Mouse (Mus musculus) CD4-positive helper T cell, adult 2 months (primary cell): ENCODE data around the gene Rassf8.

Source experiments
- DNase-seq: peaks from one replicate; pipeline ENCODE4 v3.0.0-alpha.2; 2012; ENCODE audit warnings: low read depth, missing footprints, low spot score

Gene Rassf8

DNA sequence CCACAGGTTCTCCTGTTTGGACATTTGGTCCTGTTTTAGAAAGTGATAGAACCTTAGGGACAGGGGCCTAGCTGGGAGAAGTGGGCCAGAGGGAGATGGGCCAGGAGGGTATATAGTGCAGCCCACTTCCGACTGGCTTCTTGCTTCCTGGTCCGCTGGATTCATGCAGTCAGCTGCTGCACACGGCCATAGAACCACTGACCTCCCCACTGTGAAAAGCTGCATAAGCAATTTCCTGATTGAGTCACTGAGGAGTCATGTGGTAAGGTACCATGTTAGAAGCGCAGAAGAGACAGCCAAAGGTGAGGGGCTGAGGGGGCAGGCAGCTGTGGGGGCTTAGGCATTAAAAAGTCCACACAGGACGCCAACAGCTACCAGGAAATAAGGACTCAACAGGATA is 75.7 kb downstream of the Rassf8 start:
- no peak for DNase-seq

GRCm38 (mm10) chr6:145823103-145823502 is 76.6 kb downstream of the Rassf8 start:
- DNase-seq, result no peak

GRCm38 (mm10) chr6:145823588-145824234 is 77.2 kb downstream of the Rassf8 start:
- no peak for DNase-seq

DNA sequence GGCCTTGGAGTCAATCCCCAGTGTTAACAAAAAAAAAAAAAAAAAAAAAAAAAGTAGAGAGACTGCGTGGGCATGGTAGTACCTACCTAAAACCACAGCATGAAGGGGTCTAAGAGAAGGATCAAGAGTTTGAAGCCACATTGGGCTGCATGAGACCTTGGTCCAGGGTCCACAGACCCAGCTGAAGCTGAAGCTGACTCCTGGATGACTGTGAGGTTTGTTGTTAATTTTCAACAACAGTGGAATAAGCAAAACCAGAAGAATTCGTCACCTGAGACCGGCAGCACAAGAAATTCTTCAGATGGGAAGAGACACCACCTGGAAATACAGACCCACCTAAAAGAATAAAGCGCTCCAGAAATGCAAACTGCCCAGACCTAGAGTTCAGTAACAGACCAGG is 79.8 kb downstream of the Rassf8 start:
- DNase-seq, result no peak

GRCm38 (mm10) chr6:145829062-145829835 is 82.7 kb downstream of the Rassf8 start:
- no peak for DNase-seq

DNA sequence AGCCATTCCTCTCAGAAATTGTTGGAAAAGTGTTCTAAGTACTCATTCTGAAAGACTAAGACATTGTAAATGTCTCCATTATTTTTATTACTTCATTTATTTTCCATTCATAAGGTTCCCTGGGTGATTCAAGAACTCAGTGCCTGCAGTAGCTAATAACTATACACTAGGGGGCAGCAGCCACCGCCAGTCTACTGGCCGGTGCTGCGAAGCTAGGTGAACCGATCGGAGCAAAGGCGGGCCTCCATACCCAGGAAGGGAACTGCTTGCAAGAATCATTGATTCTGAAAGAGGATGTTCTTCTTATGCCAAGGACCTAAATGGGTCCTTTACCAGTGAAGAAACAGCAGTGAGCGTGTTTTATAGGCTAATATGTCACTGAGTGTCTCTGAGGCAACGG is 83.6 kb downstream of the Rassf8 start:
- peak; percentile 73 for DNase-seq

- DNase-seq, result no peak
Observed at GRCm38 (mm10) chr6:145830617-145831016, 84.1 kb downstream of the Rassf8 start.

DNA sequence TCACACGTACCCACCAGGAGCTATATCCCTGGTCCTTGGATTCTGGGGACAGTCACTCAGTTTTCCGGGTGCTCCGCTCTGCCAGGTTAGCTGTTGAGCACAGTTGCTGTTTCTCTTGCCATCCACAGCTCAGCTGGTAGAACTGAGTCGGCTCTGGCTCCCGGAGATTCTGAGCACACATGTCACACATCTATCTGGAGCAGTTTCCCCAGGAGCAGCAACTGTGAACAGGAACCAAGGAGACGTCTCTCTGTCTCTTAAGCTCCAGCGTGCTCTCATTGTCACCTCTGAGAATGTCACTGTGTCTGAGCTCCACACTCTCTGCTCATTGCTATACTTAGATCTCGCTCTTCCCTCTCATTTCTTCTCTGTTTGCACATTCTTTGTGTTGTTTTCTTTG is 86.4 kb downstream of the Rassf8 start:
- DNase-seq, result no peak

GRCm38 (mm10) chr6:145835359-145835758 is 88.8 kb downstream of the Rassf8 start:
- peak; percentile 21 for DNase-seq

- no peak for DNase-seq
Observed at GRCm38 (mm10) chr6:145845611-145846010, 99.1 kb downstream of the Rassf8 start.

- DNase-seq, result no peak
Observed at GRCm38 (mm10) chr6:145846076-145846475, 99.5 kb downstream of the Rassf8 start.

DNA sequence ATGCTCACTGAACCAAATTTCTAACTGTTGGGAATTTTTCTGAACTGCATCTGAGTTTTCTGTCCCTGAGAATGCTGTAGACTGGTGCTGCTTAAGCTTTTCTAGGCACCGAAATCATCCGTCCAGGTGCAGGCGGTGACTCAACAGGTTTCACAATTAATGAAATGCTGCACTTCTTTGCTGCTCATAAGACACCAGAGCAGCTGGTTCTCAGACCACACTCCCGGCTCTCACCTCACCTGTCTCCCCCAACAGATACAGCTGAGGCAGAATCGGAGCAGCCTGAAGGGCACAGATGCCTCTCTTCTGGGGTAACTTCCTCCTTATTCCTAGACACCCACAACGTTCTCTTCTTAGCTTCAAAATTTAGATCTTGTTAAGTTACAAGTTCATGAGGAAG is 100.4 kb downstream of the Rassf8 start:
- no peak for DNase-seq

- no peak for DNase-seq
Observed at GRCm38 (mm10) chr6:145847661-145848060, 101.1 kb downstream of the Rassf8 start.

- no peak for DNase-seq
Observed at GRCm38 (mm10) chr6:145850789-145851188, 104.2 kb downstream of the Rassf8 start.

- DNase-seq, result no peak
Observed at GRCm38 (mm10) chr6:145851956-145852355, 105.4 kb downstream of the Rassf8 start.

DNA sequence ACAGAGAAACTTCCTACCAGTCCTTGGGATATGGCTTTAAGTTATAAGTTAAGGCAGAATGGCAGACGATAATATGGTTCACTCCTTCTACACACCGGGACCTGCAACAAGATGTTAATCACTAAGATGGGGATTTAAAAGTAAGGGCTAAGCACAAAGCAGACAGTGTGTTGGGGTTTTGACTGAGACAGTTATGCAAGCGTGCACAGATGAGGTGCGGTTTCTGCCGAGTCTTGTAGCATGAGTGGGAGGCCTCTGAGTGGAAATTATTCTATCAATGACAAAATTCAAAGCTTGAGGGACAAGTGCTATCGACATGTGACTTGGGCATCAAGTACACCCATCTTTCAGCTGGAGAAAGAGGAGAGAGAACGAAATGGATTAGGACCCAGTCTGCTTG is 106.2 kb downstream of the Rassf8 start:
- DNase-seq, result no peak

DNA sequence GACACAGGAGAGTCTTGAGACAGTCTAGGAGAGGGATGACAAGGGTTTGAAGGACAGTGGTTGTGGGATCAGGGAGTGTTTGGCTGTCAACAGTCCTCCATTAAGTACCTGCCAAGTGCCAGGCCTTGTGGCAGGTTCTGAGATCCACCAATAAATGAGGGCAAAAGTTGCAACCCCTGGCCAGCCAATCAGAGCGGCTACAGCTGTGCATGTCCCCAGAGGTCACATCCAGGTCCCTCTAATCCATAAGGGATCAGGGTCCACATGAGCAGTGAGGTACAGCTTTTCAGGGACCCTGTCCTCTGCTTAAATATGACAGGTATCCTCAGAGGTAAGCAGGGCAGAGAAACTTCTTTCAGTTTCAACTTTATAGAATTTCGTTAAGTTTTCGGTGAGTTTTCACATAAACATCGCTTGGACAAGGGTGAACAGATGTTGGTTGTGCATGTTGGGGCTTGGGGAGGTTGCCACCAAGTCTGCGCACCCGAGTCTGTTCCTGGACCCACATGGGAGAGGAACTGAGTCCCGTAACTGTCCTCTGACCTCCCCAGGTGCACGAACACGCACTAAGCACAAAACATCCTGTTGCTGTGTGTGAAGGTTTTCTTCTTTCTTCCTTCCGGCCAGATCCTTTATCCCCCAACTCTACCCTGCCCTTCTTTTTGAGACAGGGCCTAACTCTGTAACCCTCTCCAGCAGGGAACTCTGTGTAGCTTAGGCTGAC is 107.0 kb downstream of the Rassf8 start:
- DNase-seq, result no peak

GRCm38 (mm10) chr6:145854756-145855155 is 108.2 kb downstream of the Rassf8 start:
- no peak for DNase-seq

DNA sequence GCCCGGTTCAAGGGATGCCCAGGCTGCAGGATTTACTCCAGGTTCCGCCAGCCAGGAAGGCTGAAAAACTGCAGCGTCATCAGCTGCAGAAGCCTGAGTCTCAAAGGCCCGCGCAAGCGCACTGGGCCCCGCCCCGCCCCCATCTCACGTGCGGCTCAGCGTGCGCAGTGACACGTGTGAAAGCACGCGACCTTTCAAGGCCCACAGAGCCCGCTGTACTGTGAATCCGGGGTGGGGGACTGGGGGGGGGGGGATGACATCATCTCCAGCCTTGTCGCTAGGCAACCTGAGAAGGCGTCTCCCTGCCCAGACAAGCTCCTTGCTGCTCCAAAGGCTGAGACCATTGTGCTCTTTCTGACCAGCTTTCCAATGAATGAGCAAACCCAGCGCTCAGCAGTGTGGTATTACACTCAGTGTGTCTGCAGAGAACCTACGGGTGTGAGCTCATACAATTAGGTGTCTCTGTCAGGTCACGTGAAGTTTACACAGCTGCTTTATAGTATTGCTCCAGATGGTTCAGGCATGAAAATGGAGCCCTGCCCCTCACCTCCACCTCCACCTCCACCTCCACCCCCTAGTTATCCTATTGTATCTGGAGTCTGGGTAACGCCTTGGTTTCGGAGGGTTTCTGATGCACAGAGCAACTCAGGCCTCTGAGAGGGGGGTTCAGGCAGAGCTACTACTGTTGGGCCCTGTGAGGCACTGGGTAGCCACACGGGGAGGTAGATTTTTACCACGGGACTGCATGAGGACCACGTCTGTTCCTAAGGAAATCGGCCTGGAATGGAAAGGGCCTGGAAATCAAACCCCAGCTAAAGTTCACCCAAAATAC is 109.4 kb downstream of the Rassf8 start:
- DNase-seq, result peak; percentile 88

- DNase-seq, result no peak
Observed at GRCm38 (mm10) chr6:145857428-145857827, 110.9 kb downstream of the Rassf8 start.

- DNase-seq, result no peak
Observed at GRCm38 (mm10) chr6:145858414-145858813, 111.9 kb downstream of the Rassf8 start.

DNA sequence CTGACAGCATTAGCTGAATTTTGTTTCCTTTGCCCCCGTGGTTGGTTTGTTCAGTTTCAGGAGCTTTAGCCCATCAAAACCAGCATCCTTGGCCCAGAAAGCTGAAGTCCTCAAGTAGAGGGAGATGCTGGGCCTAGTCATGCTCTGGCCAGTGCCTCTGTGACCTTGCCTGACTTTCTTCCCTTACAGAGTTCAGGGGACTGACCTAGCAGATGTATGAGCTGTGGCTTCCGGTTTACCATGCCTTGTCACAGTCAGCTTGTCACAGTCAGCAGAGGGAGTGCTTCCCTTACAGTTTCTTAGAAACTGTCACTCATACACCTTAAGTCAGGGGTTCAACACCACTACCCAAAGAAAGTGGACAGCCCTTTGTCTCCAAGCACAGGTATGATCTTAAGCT is 113.8 kb downstream of the Rassf8 start:
- DNase-seq, result peak; percentile 25
